Mouse (Mus musculus) hindbrain, embryonic 16.5 days (tissue): ENCODE data around the gene Trim13. TPM values are rescaled to one million over a fixed set of nuclear protein-coding genes. Genes with fewer than 3 reads are reported as not detected.
A peak's percentile ranks its signal among the peaks of the same experiment; 100 is the strongest.

Source experiments
- ATAC-seq: fragments of 200-750 bp; cut with Nextera tagmentation; 2 replicates; pipeline ENCODE4 v1.8.0; 2017; ENCODE audit warnings: moderate TSS enrichment, moderate library complexity
- H3K27ac ChIP-seq: fragments of 300-500 bp; sonication (generic); 2 replicates; pipeline ENCODE4 v1.5.1; 2014; ENCODE audit warnings: low read depth, mild to moderate bottlenecking, control low read depth, low read length, moderate library complexity
- H3K27me3 ChIP-seq: fragments of 300-500 bp; sonication (generic); replicated peaks from 2 replicates; pipeline ENCODE4 v1.6.1; 2014; ENCODE audit warnings: low read length; ENCODE audit not compliant: control insufficient read depth, insufficient read depth
- H3K36me3 ChIP-seq: fragments of 300-500 bp; sonication (generic); 2 replicates; pipeline ENCODE4 v1.6.1; 2014; ENCODE audit warnings: mild to moderate bottlenecking, low read length, moderate library complexity, mixed read lengths; ENCODE audit not compliant: control insufficient read depth, insufficient read depth
- H3K4me1 ChIP-seq: fragments of 300-500 bp; sonication (generic); 2 replicates; pipeline ENCODE4 v1.6.1; 2014; ENCODE audit warnings: low read depth, low read length; ENCODE audit not compliant: control insufficient read depth, insufficient read depth
- H3K4me2 ChIP-seq: fragments of 300-500 bp; sonication (generic); 2 replicates; pipeline ENCODE4 v1.6.1; 2014; ENCODE audit warnings: mild to moderate bottlenecking, low read length, control low read depth, moderate library complexity
- H3K4me3 ChIP-seq: fragments of 300-500 bp; sonication (generic); 2 replicates; pipeline ENCODE4 v1.5.1; 2014; ENCODE audit warnings: mild to moderate bottlenecking, low read length, control low read depth, moderate library complexity
- H3K9ac ChIP-seq: fragments of 300-500 bp; sonication (generic); 2 replicates; pipeline ENCODE4 v1.6.1; 2014; ENCODE audit warnings: low read depth, mild to moderate bottlenecking, control low read depth, low read length, moderate library complexity
- H3K9me3 ChIP-seq: fragments of 300-500 bp; sonication (generic); 2 replicates; pipeline ENCODE4 v1.6.1; 2014; ENCODE audit warnings: mild to moderate bottlenecking, low read length, moderate library complexity; ENCODE audit not compliant: control insufficient read depth
- WGBS: fragments of 180-500 bp; shearing (Covaris S2); extraction: QIAGEN DNeasy Blood & Tissue Kit; methylation state at CpG from one replicate; pipeline ENCODE4 v1.1.7; 2014; 5-methylcytosine and 5-hydroxymethylcytosine counted together
- microRNA counts: library from miRNA; unstranded; fragments of <30 nt; microRNA quantifications from one replicate; lab custom pipeline; 2016
- microRNA-seq: library from miRNA; unstranded; fragments of <30 nt; microRNA quantifications from one replicate; pipeline ENCODE4, GENCODE M21; 2017
- polyA plus RNA-seq: library from polyadenylated mRNA; unstranded; fragments of >200 nt; fragmentation: Nextera tagmentation; extraction: Ambion mirVana; gene quantifications from 2 replicates; pipeline ENCODE4 v1.2.1, GENCODE M21; 2015

Gene Trim13
- polyA plus RNA-seq, 1 experiment from 2014 or later = 40.8 TPM

DNA sequence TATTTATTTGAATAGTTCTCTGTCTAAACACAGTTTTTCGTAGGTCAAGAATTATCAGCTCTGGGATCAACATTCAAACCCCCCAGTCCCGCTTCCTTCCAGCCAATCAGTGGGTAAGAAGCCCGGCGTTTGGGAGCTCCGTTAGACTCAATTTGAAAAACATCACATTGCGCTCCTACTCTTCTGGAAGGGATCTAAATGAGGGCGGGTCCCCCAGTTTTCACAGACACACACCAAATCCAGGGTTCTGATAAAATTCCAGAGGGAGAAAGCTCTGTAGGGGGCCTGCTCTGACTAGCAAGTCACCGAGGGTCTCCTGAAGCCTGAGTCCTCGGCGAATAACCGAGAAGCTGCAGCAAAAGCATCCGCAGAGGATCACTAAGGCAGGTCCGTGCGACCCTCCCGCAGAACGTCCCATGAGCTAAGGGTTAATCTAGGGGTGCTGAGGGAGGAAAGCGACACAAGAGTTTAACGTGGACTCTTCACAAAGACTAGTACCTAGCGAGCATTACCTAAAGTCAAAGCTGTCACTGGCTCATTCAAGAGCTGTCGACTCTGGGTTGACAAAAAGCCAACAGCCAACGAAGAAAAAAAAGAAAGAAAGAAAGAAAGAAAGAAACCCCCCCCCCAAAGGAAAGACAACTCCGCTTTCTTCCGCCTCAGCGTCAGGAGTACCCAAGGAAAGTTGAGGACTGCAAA lies 49.3 kb downstream of the Trim13 start:
- Histone ChIP-seq H3K36me3 (no peaks in the 10 kb centered on the region), H3K27ac (peak overlapping the region; percentile 80), H3K9me3 (no peaks in the 10 kb centered on the region), H3K4me2 (peak overlapping the region; percentile 59), H3K9ac (peak overlapping the region; percentile 78), H3K27me3 (no peaks in the 10 kb centered on the region), H3K4me3 (peak overlapping the region; percentile 78), H3K4me1 (no peaks in the 10 kb centered on the region)
- WGBS = 0% methylated on average over 24 of the region's 24 CpGs
- no peak for ATAC-seq

GRCm38 (mm10) chr14:61647881-61648684 lies 50.0 kb downstream of the Trim13 start:
- no peaks in the 10 kb centered on the region for H3K27me3 ChIP-seq
- H3K4me3 ChIP-seq = peak overlapping the region; percentile 78
- ATAC-seq = peak; percentile 70
- H3K9ac ChIP-seq = peak overlapping the region; percentile 78
- no peaks in the 10 kb centered on the region for H3K9me3 ChIP-seq
- no peaks in the 10 kb centered on the region for H3K36me3 ChIP-seq
- no peaks in the 10 kb centered on the region for H3K4me1 ChIP-seq
- under 1% methylated on average over 65 of the region's 95 CpGs for WGBS
- peak overlapping the region; percentile 59 for H3K4me2 ChIP-seq
- H3K27ac ChIP-seq = peak overlapping the region; percentile 80

DNA sequence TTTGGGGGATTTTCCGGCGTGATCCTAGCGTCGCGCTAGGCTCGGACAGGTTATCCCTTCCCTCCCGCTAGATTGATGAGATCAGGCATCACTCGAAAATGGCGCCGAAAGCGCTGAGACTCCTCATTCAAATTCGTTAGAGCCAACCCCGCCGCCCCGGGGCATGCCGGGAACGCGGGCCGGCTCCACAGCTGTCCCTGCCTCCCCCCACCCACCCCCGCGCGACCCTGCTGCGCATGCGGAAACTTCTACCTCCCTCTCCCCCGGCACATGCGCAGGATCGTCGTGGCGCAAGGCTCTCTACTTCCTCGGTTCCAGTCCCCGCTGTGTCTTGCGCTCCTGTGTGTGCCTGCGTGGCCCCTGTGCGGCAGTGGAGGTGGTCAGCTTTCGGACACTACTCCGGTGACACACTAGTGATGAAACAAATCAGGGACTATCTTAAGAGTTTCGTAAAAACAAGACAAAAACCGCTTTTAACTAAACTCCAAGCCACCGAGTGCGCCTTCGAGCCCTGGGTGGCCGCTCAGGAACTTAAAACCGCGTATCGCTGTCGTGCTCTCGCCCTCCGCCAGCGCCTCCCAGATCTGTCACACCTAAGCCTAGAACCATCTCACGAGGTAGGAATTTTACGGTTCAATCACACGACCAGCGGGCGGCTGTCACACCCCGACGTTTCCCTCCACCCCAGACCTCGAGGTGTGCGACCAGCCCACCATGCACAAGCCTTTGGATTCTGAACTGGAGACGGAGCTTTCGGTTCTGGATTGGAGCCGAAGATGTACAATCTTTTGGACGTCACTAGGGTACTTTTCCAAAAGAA lies 50.8 kb downstream of the Trim13 start:
- 3% methylated on average over 62 of the region's 62 CpGs for WGBS
- Histone ChIP-seq H3K4me2 (peak overlapping the region; percentile 59), H3K27ac (peak overlapping the region; percentile 80), H3K4me1 (no peaks in the 10 kb centered on the region), H3K36me3 (no peaks in the 10 kb centered on the region), H3K9me3 (no peaks in the 10 kb centered on the region), H3K4me3 (peak overlapping the region; percentile 78), H3K27me3 (no peaks in the 10 kb centered on the region), H3K9ac (peak overlapping the region; percentile 78)
- ATAC-seq = peak; percentile 96

DNA sequence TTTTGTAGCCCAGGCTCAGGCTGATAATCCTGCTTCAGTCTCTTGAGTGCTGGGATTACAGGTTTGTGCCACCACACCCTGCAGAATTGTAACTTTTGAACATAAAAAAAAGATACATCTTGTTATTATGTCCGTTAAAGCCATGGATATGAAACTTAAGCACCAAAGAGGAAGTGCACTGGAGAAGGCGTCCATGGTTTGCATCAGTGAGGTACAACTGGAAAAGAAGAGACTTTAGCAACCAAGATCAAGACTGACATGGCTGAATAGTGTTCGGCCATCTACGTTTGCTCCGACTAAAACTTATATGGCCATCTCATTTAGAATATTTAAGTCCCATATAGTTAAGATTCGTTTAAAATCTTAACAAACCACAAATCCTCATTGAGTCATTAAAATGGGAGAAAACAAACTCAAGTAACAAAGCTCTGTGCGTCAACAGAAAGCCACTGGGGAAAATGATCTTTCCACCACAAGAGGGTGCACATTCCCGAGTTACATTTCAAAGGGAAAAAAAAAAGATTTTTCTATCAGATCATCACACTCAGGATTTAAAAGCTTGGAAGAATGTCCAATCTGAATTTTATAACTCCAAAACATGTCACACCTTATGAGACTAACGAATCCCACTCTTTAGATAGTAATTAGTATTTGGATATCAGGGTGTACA lies 52.4 kb downstream of the Trim13 start:
- WGBS = 40% methylated on average over 9 of the region's 9 CpGs

More for the DNA sequence above, 52.4 kb downstream of the Trim13 start:
- Histone ChIP-seq H3K9me3 (no peaks in the 10 kb centered on the region), H3K9ac (no peak overlapping the region), H3K36me3 (no peaks in the 10 kb centered on the region), H3K4me3 (no peak overlapping the region), H3K4me1 (no peaks in the 10 kb centered on the region), H3K4me2 (no peak overlapping the region), H3K27me3 (no peaks in the 10 kb centered on the region), H3K27ac (no peak overlapping the region)
- no peak for ATAC-seq

MicroRNAs encoded within 50 kb of the gene (microRNA counts, 519-probe panel; counts per million panel counts)
- microRNA mmu-miR-15a (lab: Ali Mortazavi, UCI) (3,465 counts per million, percentile 90 among the panel's probes with 10 or more counts), microRNA mmu-miR-16 (lab: Ali Mortazavi, UCI) (4,308 counts per million, percentile 99 among the panel's probes with 10 or more counts)

Small RNAs within 50 kb of the gene (microRNA-seq; reads per million reads assigned to microRNA genes)
- gene Mir15a (2,944 reads per million, percentile 85 among the genes with 10 or more reads in this experiment), gene Mir16-1 (1,217 reads per million, percentile 78 among the genes with 10 or more reads in this experiment)

Other genes with a start within 250 kb of the Trim13 start
- gene Ebpl, start 237.8 kb upstream of the Trim13 start, polyA plus RNA-seq = 11.9 and 13.8 TPM in 2 replicates
- 65.2 and 73.5 TPM in 2 replicates for gene Kpna3, start 158.4 kb upstream of the Trim13 start, polyA plus RNA-seq
- gene Spryd7, start 41.4 kb upstream of the Trim13 start, polyA plus RNA-seq = 55.3 and 61.8 TPM in 2 replicates
- gene Kcnrg, start 9.2 kb downstream of the Trim13 start, polyA plus RNA-seq = 2.6 and 2.7 TPM in 2 replicates